Mouse (Mus musculus) stomach, postnatal 0 days (tissue): Measurements from ENCODE around the gene Hspa12b. TPM values are rescaled to one million over a fixed set of nuclear protein-coding genes. Genes with fewer than 3 reads are reported as not detected.
A peak's percentile ranks its signal among the peaks of the same experiment; 100 is the strongest.
"Not testable (repeated sequence)": the region's sequence is repeated elsewhere in the genome, so short reads cannot be mapped to it uniquely, and the experiment has no call there.

Experiments used
- ATAC-seq: fragments of 200-750 bp; cut with Nextera tagmentation; 2 replicates; pipeline ENCODE4 v1.8.0; 2017; ENCODE audit not compliant: low FRiP score, low TSS enrichment
- DNase-seq: peaks from one replicate; pipeline ENCODE4 v3.0.0-alpha.2; 2016; ENCODE audit warnings: low spot score
- H3K27ac ChIP-seq: fragments of 300-500 bp; sonication (generic); replicated peaks from 2 replicates; pipeline ENCODE4 v1.5.1; 2014; ENCODE audit warnings: mild to moderate bottlenecking, control low read depth
- H3K27me3 ChIP-seq: fragments of 300-500 bp; sonication (generic); 2 replicates; pipeline ENCODE4 v1.6.1; 2014; ENCODE audit warnings: low read length; ENCODE audit not compliant: control insufficient read depth, insufficient read depth
- H3K36me3 ChIP-seq: fragments of 300-500 bp; sonication (generic); 2 replicates; pipeline ENCODE4 v1.6.1; 2014; ENCODE audit warnings: low read length, mixed read lengths; ENCODE audit not compliant: control insufficient read depth, insufficient read depth
- H3K4me1 ChIP-seq: fragments of 300-500 bp; sonication (generic); replicated peaks from 2 replicates; pipeline ENCODE4 v1.6.1; 2014; ENCODE audit warnings: antibody characterized with exemption; ENCODE audit not compliant: control insufficient read depth, insufficient read depth
- H3K4me2 ChIP-seq: fragments of 300-500 bp; sonication (generic); replicated peaks from 2 replicates; pipeline ENCODE4 v1.6.1; 2014; ENCODE audit warnings: low read depth, mild to moderate bottlenecking, control low read depth, moderate library complexity
- H3K4me3 ChIP-seq: fragments of 300-500 bp; sonication (generic); 2 replicates; pipeline ENCODE4 v1.5.1; 2014; ENCODE audit warnings: low read depth, low read length, control low read depth
- H3K9ac ChIP-seq: fragments of 300-500 bp; sonication (generic); 2 replicates; pipeline ENCODE4 v1.6.1; 2014; ENCODE audit warnings: mild to moderate bottlenecking, low read length, control low read depth, mixed read lengths
- H3K9me3 ChIP-seq: fragments of 300-500 bp; sonication (generic); 2 replicates; pipeline ENCODE4 v1.6.1; 2016; ENCODE audit warnings: low read length; ENCODE audit not compliant: control insufficient read depth
- CTCF ChIP-seq: IDR thresholded peaks from 2 replicates; pipeline ENCODE4 v1.5.1; 2016; ENCODE audit warnings: antibody characterized with exemption, low read depth, mild to moderate bottlenecking, moderate library complexity
- EP300 ChIP-seq: optimal IDR thresholded peaks from 2 replicates; pipeline ENCODE3; 2016; ENCODE audit warnings: antibody characterized with exemption
- WGBS: fragments of 180-500 bp; shearing (Covaris S2); extraction: QIAGEN DNeasy Blood & Tissue Kit; methylation state at CpG from one replicate; pipeline ENCODE4 v1.1.7; 2014; 5-methylcytosine and 5-hydroxymethylcytosine counted together
- polyA plus RNA-seq: library from polyadenylated mRNA; unstranded; fragments of >200 nt; fragmentation: Nextera tagmentation; extraction: Ambion mirVana; gene quantifications from 2 replicates; pipeline ENCODE4 v1.2.1, GENCODE M21; 2015

The Hspa12b gene
- polyA plus RNA-seq, 1 experiment from 2014 or later = 4.2 TPM

DNA sequence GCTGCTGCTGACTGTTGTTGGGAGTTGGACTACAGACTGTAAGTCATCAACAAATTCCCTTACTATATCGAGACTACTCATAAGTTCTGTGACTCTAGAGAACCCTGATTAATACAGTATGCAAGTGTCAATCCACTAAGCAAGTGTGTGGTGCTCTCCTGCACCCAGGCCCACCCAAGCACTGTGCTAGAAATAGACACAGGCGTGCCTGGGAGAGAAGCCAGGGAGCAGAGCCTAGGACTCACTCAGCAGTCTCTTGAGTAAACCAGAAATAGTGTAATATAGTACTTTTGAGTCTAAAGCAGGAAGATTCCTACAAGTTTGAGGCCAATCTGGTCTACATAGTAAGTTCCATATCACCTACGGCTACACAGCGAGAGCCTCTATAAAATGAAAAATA lies 23.1 kb upstream of the Hspa12b start:
- Histone ChIP-seq H3K36me3 (no peaks in the 10 kb centered on the region), H3K27ac (0 out of 2 replicates have a peak overlapping the region, but pooled peaks have one; percentile 8), H3K9me3 (no peaks in the 10 kb centered on the region), H3K4me3 (no peak overlapping the region), H3K27me3 (no peaks in the 10 kb centered on the region), H3K4me2 (no peak overlapping the region), H3K4me1 (no peaks in the 10 kb centered on the region), H3K9ac (no peak overlapping the region)
- 74% methylated on average over 4 of the region's 4 CpGs for WGBS
- ATAC-seq = no peak
- no peak for TF ChIP-seq EP300
- no peak for TF ChIP-seq CTCF
- DNase-seq = no peak

DNA sequence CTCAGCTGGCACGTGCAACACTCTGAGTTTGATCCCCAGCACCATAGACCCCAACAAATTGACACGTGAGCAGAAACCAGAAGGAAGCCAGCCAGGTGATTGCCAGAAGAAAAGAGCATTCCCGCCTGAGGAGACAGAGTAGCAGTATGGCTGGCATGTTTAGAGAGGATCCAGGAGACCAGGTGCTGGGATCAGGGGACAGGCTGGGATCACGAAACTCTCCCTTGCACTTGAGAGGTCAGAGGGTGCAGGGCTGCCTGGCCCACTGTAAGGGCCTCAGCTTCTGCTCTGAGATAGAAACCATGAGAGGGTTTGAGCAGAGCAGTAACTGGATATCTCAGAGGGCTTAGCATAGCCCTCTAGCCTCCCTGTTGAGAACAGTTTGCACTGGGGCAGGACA lies 22.0 kb upstream of the Hspa12b start:
- H3K4me1 ChIP-seq, H3K4me2 ChIP-seq, ATAC-seq, H3K27ac ChIP-seq, DNase-seq, H3K27me3 ChIP-seq, H3K4me3 ChIP-seq, H3K9me3 ChIP-seq, H3K9ac ChIP-seq, H3K36me3 ChIP-seq: not testable (repeated sequence)
- WGBS = 68% methylated on average over 4 of the region's 4 CpGs

DNA sequence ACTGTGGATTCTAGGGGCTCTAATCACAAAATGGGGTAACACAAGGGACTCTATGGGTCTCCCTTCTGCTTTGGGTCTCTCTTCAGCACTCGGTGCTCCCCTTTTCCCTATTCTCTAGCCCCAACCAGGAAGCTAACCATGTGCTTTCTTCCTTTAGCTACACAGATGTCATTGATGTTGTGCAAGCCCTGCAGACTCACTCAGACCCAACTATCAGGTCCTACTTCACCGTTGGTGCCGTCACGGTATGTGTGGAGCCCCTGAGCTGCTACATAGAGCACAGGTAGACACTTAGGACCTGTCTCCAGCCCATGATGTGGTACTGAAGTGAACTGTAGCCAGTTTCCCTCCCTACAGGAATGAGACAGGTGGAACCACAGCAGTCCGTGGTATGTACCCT lies 21.1 kb upstream of the Hspa12b start:
- no peaks in the 10 kb centered on the region for H3K27me3 ChIP-seq
- no peak overlapping the region for H3K4me2 ChIP-seq
- H3K27ac ChIP-seq = no peak overlapping the region
- H3K36me3 ChIP-seq = no peaks in the 10 kb centered on the region
- 87% methylated on average over 5 of the region's 5 CpGs for WGBS
- DNase-seq (no peak), ATAC-seq (no peak)
- no peaks in the 10 kb centered on the region for H3K9me3 ChIP-seq
- H3K4me3 ChIP-seq = no peak overlapping the region
- no peak overlapping the region for H3K9ac ChIP-seq
- H3K4me1 ChIP-seq = no peaks in the 10 kb centered on the region
- TF ChIP-seq EP300 (no peak), CTCF (no peak)

GRCm38 (mm10) chr2:131118968-131119574 lies 8.0 kb upstream of the Hspa12b start:
- 57% methylated on average over 1 of the region's 2 CpGs for whole genome bisulfite sequencing
- H3K27me3 ChIP-seq = no peaks in the 10 kb centered on the region
- H3K27ac ChIP-seq = no peak overlapping the region
- H3K36me3 ChIP-seq = no peaks in the 10 kb centered on the region
- no peaks in the 10 kb centered on the region for H3K9me3 ChIP-seq
- peak; percentile 90; the same call in 1 of the 2 replicates for ATAC-seq
- H3K9ac ChIP-seq = no peak overlapping the region
- TF ChIP-seq EP300 = no peak
- TF ChIP-seq CTCF = no peak
- no peak overlapping the region for H3K4me3 ChIP-seq
- DNase-seq = peak; percentile 10
- H3K4me2 ChIP-seq = no peak overlapping the region
- H3K4me1 ChIP-seq = no peaks in the 10 kb centered on the region

- no peak overlapping the region for H3K4me2 ChIP-seq
- DNase-seq (peak; percentile 9), ATAC-seq (no peak)
- no peak for TF ChIP-seq EP300
- TF ChIP-seq CTCF = no peak
- H3K27me3 ChIP-seq = no peaks in the 10 kb centered on the region
- no peaks in the 10 kb centered on the region for H3K9me3 ChIP-seq
- H3K4me1 ChIP-seq = peaks cover 6% of the 10 kb centered on the region; the same call in 1 of the 2 replicates
- no peak overlapping the region for H3K27ac ChIP-seq
- no peak overlapping the region for H3K4me3 ChIP-seq
- 69% methylated on average over 3 of the region's 3 CpGs for WGBS
- H3K36me3 ChIP-seq = no peaks in the 10 kb centered on the region
- no peak overlapping the region for H3K9ac ChIP-seq
Measured at GRCm38 (mm10) chr2:131124166-131124565, 2.9 kb upstream of the Hspa12b start.

GRCm38 (mm10) chr2:131125157-131125963 lies 1.7 kb upstream of the Hspa12b start:
- Histone ChIP-seq H3K9ac (no peak overlapping the region), H3K36me3 (no peaks in the 10 kb centered on the region), H3K27ac (no peak overlapping the region), H3K4me3 (no peak overlapping the region), H3K9me3 (no peaks in the 10 kb centered on the region), H3K4me2 (no peak overlapping the region), H3K27me3 (no peaks in the 10 kb centered on the region), H3K4me1 (peaks cover 6% of the 10 kb centered on the region; the same call in 1 of the 2 replicates)
- ATAC-seq (no peak), DNase-seq (no peak)
- 95% methylated on average over 9 of the region's 9 CpGs for WGBS
- TF ChIP-seq EP300 (no peak), CTCF (no peak)
